Mouse (Mus musculus): Measurements from ENCODE around the gene 9130409I23Rik.
A peak's percentile ranks its signal among the peaks of the same experiment; 100 is the strongest.

Gene 9130409I23Rik

GRCm38 (mm10) chr1:181050937-181051336, at the start of gene 9130409I23Rik:
Gene 9130409I23Rik, plus strand, starts transcription at chr1:181051237.
- no peak for DNase-seq (ENCODE audit: low spot score)

- no peak for DNase-seq (ENCODE audit: low spot score)
These were observed 49.4 kb upstream of the 9130409I23Rik start for GRCm38 (mm10) chr1:181001621-181002020.

GRCm38 (mm10) chr1:181003790-181004189, 47.2 kb upstream of the 9130409I23Rik start:
- no peak for DNase-seq (ENCODE audit: low spot score)

GRCm38 (mm10) chr1:181005331-181005730, 45.7 kb upstream of the 9130409I23Rik start:
- DNase-seq (ENCODE audit: low spot score), result no peak

- no peak for DNase-seq (ENCODE audit: low spot score)
These were observed 43.2 kb upstream of the 9130409I23Rik start for GRCm38 (mm10) chr1:181007831-181008230.

- no peak for DNase-seq (ENCODE audit: low spot score)
These were observed 42.8 kb upstream of the 9130409I23Rik start for GRCm38 (mm10) chr1:181008266-181008665.

GRCm38 (mm10) chr1:181009011-181009590, 41.9 kb upstream of the 9130409I23Rik start:
- no peak for DNase-seq (ENCODE audit: low spot score)

- DNase-seq (ENCODE audit: low spot score), result no peak
These were observed 41.3 kb upstream of the 9130409I23Rik start for GRCm38 (mm10) chr1:181009754-181010153.

- DNase-seq (ENCODE audit: low spot score), result no peak
These were observed 40.7 kb upstream of the 9130409I23Rik start for GRCm38 (mm10) chr1:181010171-181010932.

- DNase-seq (ENCODE audit: low spot score), result no peak
These were observed 39.4 kb upstream of the 9130409I23Rik start for GRCm38 (mm10) chr1:181011601-181012000.

GRCm38 (mm10) chr1:181012416-181012815, 38.6 kb upstream of the 9130409I23Rik start:
- no peak for DNase-seq (ENCODE audit: low spot score)

GRCm38 (mm10) chr1:181013446-181013845, 37.6 kb upstream of the 9130409I23Rik start:
- no peak for DNase-seq (ENCODE audit: low spot score)

- DNase-seq (ENCODE audit: low spot score), result no peak
These were observed 36.1 kb upstream of the 9130409I23Rik start for GRCm38 (mm10) chr1:181014731-181015500.

GRCm38 (mm10) chr1:181015558-181015957, 35.5 kb upstream of the 9130409I23Rik start:
- DNase-seq (ENCODE audit: low spot score), result no peak

- no peak for DNase-seq (ENCODE audit: low spot score)
These were observed 35.0 kb upstream of the 9130409I23Rik start for GRCm38 (mm10) chr1:181016045-181016444.

- peak; percentile 73 for DNase-seq (ENCODE audit: low spot score)
These were observed 34.4 kb upstream of the 9130409I23Rik start for GRCm38 (mm10) chr1:181016532-181017131.

- DNase-seq (ENCODE audit: low spot score), result peak; percentile 86
These were observed 33.8 kb upstream of the 9130409I23Rik start for GRCm38 (mm10) chr1:181017212-181017711.

- no peak for DNase-seq (ENCODE audit: low spot score)
These were observed 33.1 kb upstream of the 9130409I23Rik start for GRCm38 (mm10) chr1:181017890-181018420.

GRCm38 (mm10) chr1:181020756-181021487, 30.1 kb upstream of the 9130409I23Rik start, which contains the start of gene Ephx1:
Gene Ephx1, minus strand, starts transcription at chr1:181020904.
- DNase-seq (ENCODE audit: low spot score), result no peak

GRCm38 (mm10) chr1:181021488-181021865, 29.6 kb upstream of the 9130409I23Rik start:
- no peak for DNase-seq (ENCODE audit: low spot score)

- peak; percentile 85 for DNase-seq (ENCODE audit: low spot score)
These were observed 28.8 kb upstream of the 9130409I23Rik start for GRCm38 (mm10) chr1:181022265-181022664.
